Mouse (Mus musculus) left cerebral cortex, postnatal 25 days (tissue): ENCODE data around the gene Ssbp2. TPM values are rescaled to one million over a fixed set of nuclear protein-coding genes. Genes with fewer than 3 reads are reported as not detected.

Source experiments
- DNase-seq, 2 experiments: peaks; one replicate each; pipeline ENCODE4 v3.0.0; 2022; ENCODE audit warnings: low spot score in 2 of 2, mixed read lengths in 1 of 2
- intact Hi-C: fragments of 180-260 bp; cut with DNase I; formaldehyde crosslinking; loops from one replicate; pipeline ENCODE4 v1.15.1; 2025
- total RNA-seq, 2 experiments: library from RNA; stranded (reverse); gene quantifications; 2 replicates each; pipeline ENCODE4 v1.2.3; 2021

Ssbp2 gene
- total RNA-seq, 2 experiments from 2014 or later = 139 to 140 TPM

GRCm38 (mm10) chr13:91693615-91694014 is 233.5 kb downstream of the Ssbp2 start:
- no peak for DNase-seq
- intact Hi-C loops = loop anchor here (10.0 kb wide), 1 partner anchor 729 kb away; no protein-coding TSS in a partner anchor

GRCm38 (mm10) chr13:91695406-91695805 is 235.3 kb downstream of the Ssbp2 start:
- DNase-seq = no peak
- intact Hi-C loops = loop anchor here (5.0 to 10.0 kb wide), 2 partner anchors 112 to 731 kb away; partner anchors contain the start of gene Zcchc9

GRCm38 (mm10) chr13:91696109-91696645 is 236.1 kb downstream of the Ssbp2 start:
- DNase-seq = no peak
- intact Hi-C loops = loop anchor here (5.0 to 10.0 kb wide), 2 partner anchors 111 to 731 kb away; partner anchors contain the start of gene Zcchc9

GRCm38 (mm10) chr13:91697011-91697410 is 236.9 kb downstream of the Ssbp2 start:
- intact Hi-C loops = loop anchor here (5.0 to 10.0 kb wide), 2 partner anchors 110 to 732 kb away; partner anchors contain the start of gene Zcchc9
- peak; percentile 42 to 66 for DNase-seq

GRCm38 (mm10) chr13:91702337-91702736 is 242.3 kb downstream of the Ssbp2 start:
- intact Hi-C loops = no loop called here
- DNase-seq = no peak

- DNase-seq = peak in 1 of 2 experiments; percentile 53
- intact Hi-C loops = no loop called here
Measured at GRCm38 (mm10) chr13:91719487-91719886, 259.4 kb downstream of the Ssbp2 start.

- intact Hi-C loops = no loop called here
- no peak for DNase-seq
Measured at GRCm38 (mm10) chr13:91723108-91723735, 263.1 kb downstream of the Ssbp2 start.

- no peak for DNase-seq
- intact Hi-C loops = no loop called here
Measured at GRCm38 (mm10) chr13:91723736-91724119, 263.6 kb downstream of the Ssbp2 start.

- DNase-seq = no peak
- intact Hi-C loops = no loop called here
Measured at GRCm38 (mm10) chr13:91724211-91724610, 264.1 kb downstream of the Ssbp2 start.

- intact Hi-C loops = no loop called here
- DNase-seq = no peak
Measured at GRCm38 (mm10) chr13:91725130-91725529, 265.0 kb downstream of the Ssbp2 start.

GRCm38 (mm10) chr13:91727899-91728298 is 267.8 kb downstream of the Ssbp2 start:
- intact Hi-C loops = no loop called here
- no peak for DNase-seq

- no peak for DNase-seq
- intact Hi-C loops = no loop called here
Measured at GRCm38 (mm10) chr13:91737191-91737590, 277.1 kb downstream of the Ssbp2 start.

- intact Hi-C loops = no loop called here
- DNase-seq = no peak
Measured at GRCm38 (mm10) chr13:91740851-91741250, 280.8 kb downstream of the Ssbp2 start.

GRCm38 (mm10) chr13:91741280-91742047 is 281.4 kb downstream of the Ssbp2 start, which contains the start of gene Acot12:
Acot12 (plus strand) TSS chr13:91741512.
- intact Hi-C loops = no loop called here
- peak; percentile 30 to 61 for DNase-seq

GRCm38 (mm10) chr13:91743180-91743579 is 283.1 kb downstream of the Ssbp2 start:
- intact Hi-C loops = no loop called here
- DNase-seq = no peak

- intact Hi-C loops = no loop called here
- DNase-seq = no peak
Measured at GRCm38 (mm10) chr13:91746470-91746869, 286.4 kb downstream of the Ssbp2 start.

- intact Hi-C loops = no loop called here
- DNase-seq = no peak
Measured at GRCm38 (mm10) chr13:91748401-91748800, 288.3 kb downstream of the Ssbp2 start.

- no peak for DNase-seq
- intact Hi-C loops = no loop called here
Measured at GRCm38 (mm10) chr13:91749981-91750380, 289.9 kb downstream of the Ssbp2 start.
